Mouse (Mus musculus) ES-E14 (cell line): ENCODE data around the gene Blcap. TPM values are rescaled to one million over a fixed set of nuclear protein-coding genes. Genes with fewer than 3 reads are reported as not detected.

Experiments
- DNase-seq: peaks from one replicate; pipeline ENCODE4 v3.0.0-alpha.2; 2013; ENCODE audit warnings: low read depth, low spot score
- H3K27ac ChIP-seq: 2 replicates; pipeline ENCODE4 v1.5.1; 2012; ENCODE audit warnings: low read depth, mild to moderate bottlenecking, low read length, moderate library complexity, mixed read lengths; ENCODE audit not compliant: poor library complexity, insufficient read depth, severe bottlenecking
- H3K36me3 ChIP-seq: 2 replicates; pipeline ENCODE4 v1.6.1; 2012; ENCODE audit warnings: mild to moderate bottlenecking, low read length, moderate library complexity, mixed read lengths; ENCODE audit not compliant: control insufficient read depth, poor library complexity, insufficient read depth, severe bottlenecking
- H3K4me1 ChIP-seq, 2 experiments: fragments of 150-350 bp in 1 of 2; sonication (generic) in 1 of 2; 2 replicates each; pipeline ENCODE4 v1.6.1; 2012; ENCODE audit warnings: low read length in 2 of 2, mild to moderate bottlenecking in 1 of 2, mixed read lengths in 1 of 2; ENCODE audit not compliant: control insufficient read depth in 2 of 2, insufficient read depth in 2 of 2, poor library complexity in 1 of 2
- H3K4me3 ChIP-seq, 2 experiments: fragments of 150-350 bp in 1 of 2; sonication (generic) in 1 of 2; 2 replicates each; pipeline ENCODE4 v1.5.1; 2012; ENCODE audit warnings: low read length in 2 of 2, low read depth in 1 of 2, mild to moderate bottlenecking in 1 of 2, mixed read lengths in 1 of 2; ENCODE audit not compliant: insufficient read depth in 1 of 2, poor library complexity in 1 of 2, severe bottlenecking in 1 of 2
- H3K9ac ChIP-seq: 2 replicates; pipeline ENCODE4 v1.6.1; 2012; ENCODE audit warnings: low read depth, mild to moderate bottlenecking, low read length, mixed read lengths; ENCODE audit not compliant: poor library complexity, insufficient read depth, severe bottlenecking
- H3K9me3 ChIP-seq: fragments of 150-350 bp; sonication (generic); 2 replicates; pipeline ENCODE4 v1.6.1; 2012; ENCODE audit warnings: low read depth, mild to moderate bottlenecking, low read length; ENCODE audit not compliant: control insufficient read depth, insufficient read depth
- CHD2 ChIP-seq: IDR thresholded peaks from 2 replicates; pipeline ENCODE4 v1.6.1; 2014; ENCODE audit warnings: mild to moderate bottlenecking, low read depth, low read length, inconsistent platforms
- HCFC1 ChIP-seq: IDR thresholded peaks from 2 replicates; pipeline ENCODE4 v1.6.1; 2012; ENCODE audit warnings: low read length, inconsistent platforms, borderline replicate concordance; ENCODE audit not compliant: insufficient read depth
- MAFK ChIP-seq: IDR thresholded peaks from 2 replicates; pipeline ENCODE4 v1.6.1; 2014; ENCODE audit warnings: mild to moderate bottlenecking, low read depth, low read length, inconsistent platforms; ENCODE audit not compliant: insufficient read depth
- ZC3H11A ChIP-seq: IDR thresholded peaks from 2 replicates; pipeline ENCODE4 v1.6.1; 2012; ENCODE audit warnings: low read depth, mild to moderate bottlenecking, inconsistent platforms, low read length, borderline replicate concordance
- ZNF384 ChIP-seq: IDR thresholded peaks from 2 replicates; pipeline ENCODE4 v1.6.1; 2012; ENCODE audit warnings: low read depth, low read length, inconsistent platforms
- in situ Hi-C, 2 experiments: fragments of 600-800 bp; cut with MboI; formaldehyde crosslinking; loops; one replicate each; pipeline ENCODE4 v1.15.1; 2025; ENCODE audit warnings: low sequenced_read_pairs in 2 of 2, inconsistent platforms in 1 of 2; ENCODE audit not compliant: unreplicated experiment in 2 of 2
- total RNA-seq: library from RNA; depleted of rRNA; stranded (reverse); fragments of 300-350 nt; gene quantifications from 2 replicates; pipeline ENCODE4 v1.2.3, GENCODE M21; 2012

Blcap gene
- total RNA-seq, 1 experiment: 42.4 TPM

DNA sequence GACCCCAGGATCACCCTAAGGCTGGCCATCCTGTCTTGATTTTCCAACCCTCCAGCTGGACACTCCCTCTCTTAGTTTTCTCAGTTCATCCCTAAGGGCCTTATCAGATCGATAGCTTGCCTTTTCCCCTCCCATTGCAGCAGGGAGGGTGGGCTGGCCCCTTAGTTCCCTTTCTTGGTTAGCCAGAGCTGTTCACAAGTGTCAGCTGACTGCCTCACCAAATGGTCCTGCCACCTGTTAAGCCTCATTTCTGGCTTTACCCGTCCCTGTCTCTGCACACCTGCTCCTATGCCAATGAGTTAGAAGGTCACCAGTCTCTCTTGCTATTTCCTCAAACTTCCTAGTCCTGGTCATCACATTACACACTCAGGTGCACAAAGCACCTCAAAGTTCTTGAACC lies 8.0 kb downstream of the Blcap start:
- H3K9ac ChIP-seq: no peak overlapping the region
- H3K9me3 ChIP-seq: peaks cover 15% of the 10 kb centered on the region
- H3K4me3 ChIP-seq: no peak overlapping the region
- TF ChIP-seq ZC3H11A (no peak), CHD2 (no peak), ZNF384 (no peak), MAFK (no peak), HCFC1 (no peak)
- peaks cover 0 to 3% of the 10 kb centered on the region in 2 experiments; a peak in 1 of 4 replicates for H3K4me1 ChIP-seq
- DNase-seq: no peak
- H3K36me3 ChIP-seq: peaks cover 18% of the 10 kb centered on the region
- in situ Hi-C loops: no loop called here
- no peak overlapping the region for H3K27ac ChIP-seq

DNA sequence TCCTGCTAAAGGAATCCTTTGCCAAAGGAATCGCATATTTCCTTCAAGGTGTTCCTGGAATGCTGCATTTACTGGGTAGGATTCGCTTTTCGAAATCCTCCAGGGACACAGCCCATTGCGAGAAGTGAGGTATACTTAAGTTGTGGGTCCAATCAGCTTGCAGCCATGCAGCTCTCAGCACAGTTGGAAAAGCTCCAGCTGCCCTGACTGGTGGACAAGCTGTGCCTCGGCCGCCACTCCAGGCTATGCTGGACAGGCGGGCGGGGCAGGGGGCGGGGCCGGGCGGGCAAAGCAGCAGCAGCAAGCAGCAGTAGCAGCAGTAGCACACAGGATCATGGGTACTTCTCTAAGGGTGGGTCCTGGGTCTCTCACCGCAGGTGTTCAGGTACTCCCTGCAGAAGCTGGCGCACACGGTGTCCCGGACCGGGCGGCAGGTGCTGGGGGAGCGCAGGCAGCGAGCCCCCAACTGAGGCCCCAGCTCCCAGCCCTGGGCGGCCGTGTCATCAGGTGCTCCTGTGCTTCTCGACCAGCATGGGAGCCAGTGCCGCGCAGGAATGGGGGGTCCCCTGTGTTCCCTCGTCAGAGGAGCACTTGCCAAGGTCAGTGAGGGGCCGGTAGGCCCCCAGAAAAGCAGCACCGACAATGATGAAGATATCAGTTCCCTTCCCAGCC lies 9.8 kb downstream of the Blcap start:
- in situ Hi-C loops: no loop called here
- Histone ChIP-seq H3K4me1 (no peaks in the 10 kb centered on the region), H3K4me3 (no peak overlapping the region), H3K9ac (no peak overlapping the region), H3K27ac (no peak overlapping the region), H3K9me3 (peaks cover 18% of the 10 kb centered on the region), H3K36me3 (peaks cover 34% of the 10 kb centered on the region)
- no peak for DNase-seq
- TF ChIP-seq ZNF384: no peak

DNA sequence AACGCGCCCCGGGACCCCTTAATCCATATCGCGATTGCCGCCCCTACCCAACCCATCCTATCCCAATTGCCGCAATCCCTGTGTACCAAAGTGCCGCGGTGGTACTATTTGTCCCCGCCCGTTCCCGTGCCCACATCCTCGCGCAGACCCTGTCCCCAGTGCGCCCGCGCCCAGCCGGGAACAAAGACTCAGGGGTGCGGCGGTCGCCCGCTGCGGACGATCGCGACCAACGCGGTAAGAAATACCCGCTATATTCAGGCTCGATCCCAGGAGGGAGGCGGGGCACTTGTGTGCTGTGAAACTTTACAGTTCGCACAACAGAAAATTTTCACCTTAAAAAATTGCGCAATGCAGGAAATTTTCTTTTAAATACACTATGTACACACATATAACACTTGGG lies 10.8 kb downstream of the Blcap start:
- Histone ChIP-seq H3K27ac (no peak overlapping the region), H3K4me1 (no peaks in the 10 kb centered on the region), H3K4me3 (no peak overlapping the region), H3K9ac (no peak overlapping the region), H3K36me3 (peaks cover 35% of the 10 kb centered on the region), H3K9me3 (peaks cover 18% of the 10 kb centered on the region)
- TF ChIP-seq HCFC1: no peak
- TF ChIP-seq ZNF384: no peak
- TF ChIP-seq CHD2: no peak
- no peak for TF ChIP-seq ZC3H11A
- TF ChIP-seq MAFK: no peak
- in situ Hi-C loops: no loop called here
- DNase-seq: no peak

DNA sequence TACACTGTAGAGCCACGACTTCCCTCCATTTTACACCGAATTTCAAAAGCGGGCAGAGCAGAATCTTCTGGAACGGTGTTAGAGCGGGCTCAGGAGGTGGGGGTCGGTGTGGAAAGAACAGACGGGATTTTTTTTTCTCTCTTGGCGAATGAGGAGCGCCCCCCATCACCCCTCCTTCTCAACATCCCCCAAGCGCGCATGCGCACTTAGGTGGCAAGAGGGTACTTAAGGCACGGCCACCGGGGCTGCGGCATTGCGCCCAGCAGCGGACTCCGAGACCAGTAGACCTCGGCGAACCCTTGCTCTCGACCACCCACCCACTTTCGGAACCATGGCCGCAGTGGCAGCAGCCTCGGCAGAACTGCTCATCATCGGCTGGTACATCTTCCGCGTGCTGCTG lies 11.2 kb downstream of the Blcap start, which contains the start of gene Nnat:
Gene Nnat (plus strand): TSS at position 221 of the 400 bp plus-strand sequence.
- Histone ChIP-seq H3K36me3 (peaks cover 35% of the 10 kb centered on the region), H3K4me3 (no peak within 1 kb of the TSS), H3K27ac (no peak within 1 kb of the TSS), H3K4me1 (no peaks in the 10 kb centered on the region), H3K9ac (no peak within 1 kb of the TSS), H3K9me3 (peaks cover 18% of the 10 kb centered on the region)
- no peak for DNase-seq
- in situ Hi-C loops: loop anchor here in 1 of 2 experiments (10.0 kb wide), 1 partner anchor 225 kb away; no protein-coding TSS in a partner anchor
- TF ChIP-seq HCFC1 (no peak), ZNF384 (no peak), CHD2 (no peak)

DNA sequence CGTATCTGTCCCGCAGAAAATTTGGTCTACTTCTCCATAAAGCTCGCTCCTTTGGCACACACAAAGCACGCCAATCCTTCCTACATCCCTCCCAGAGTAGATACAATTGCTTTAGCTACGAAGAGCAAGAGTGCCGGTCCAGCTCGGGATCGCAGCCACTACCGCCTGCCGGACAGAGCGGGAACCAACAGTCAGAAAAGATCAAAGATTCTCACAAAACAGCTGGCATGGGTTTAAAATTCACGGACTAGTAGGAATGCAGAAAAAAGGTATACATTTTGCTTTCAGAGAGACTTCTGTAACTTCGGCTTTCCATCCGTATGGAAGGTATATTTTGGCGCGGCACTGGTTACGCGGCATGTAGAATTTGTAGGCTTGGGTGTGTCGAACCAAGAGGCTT lies 11.6 kb downstream of the Blcap start:
- Histone ChIP-seq H3K27ac (no peak overlapping the region), H3K9me3 (peaks cover 18% of the 10 kb centered on the region), H3K4me3 (no peak overlapping the region), H3K4me1 (no peaks in the 10 kb centered on the region), H3K36me3 (peaks cover 35% of the 10 kb centered on the region), H3K9ac (no peak overlapping the region)
- no peak for DNase-seq
- TF ChIP-seq MAFK: no peak
- TF ChIP-seq CHD2: no peak
- TF ChIP-seq HCFC1: no peak
- no peak for TF ChIP-seq ZC3H11A
- TF ChIP-seq ZNF384: no peak
- in situ Hi-C loops: loop anchor here in 1 of 2 experiments (10.0 kb wide), 1 partner anchor 225 kb away; no protein-coding TSS in a partner anchor
